Mouse (Mus musculus): ENCODE results near the gene Gm45713.

The Gm45713 gene

DNA sequence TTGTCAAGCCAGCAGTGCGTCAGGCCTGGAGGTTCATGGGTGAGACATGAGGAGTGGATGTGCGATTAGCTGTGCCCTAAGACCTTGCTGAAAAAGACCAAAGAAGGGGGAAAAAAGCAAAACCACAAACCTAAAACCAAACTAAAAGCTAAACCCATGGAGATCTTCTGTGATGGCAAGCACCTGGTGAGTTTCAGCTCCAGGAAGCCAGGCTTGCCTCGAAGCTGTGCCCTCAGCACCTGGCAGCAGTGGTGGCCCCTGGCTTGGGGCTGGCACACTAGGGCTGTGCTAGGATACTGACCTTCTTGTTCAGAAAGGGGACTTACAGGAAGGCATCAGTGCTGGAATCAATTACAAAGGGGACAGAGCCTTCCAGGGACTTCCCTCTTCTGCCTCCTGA lies 5.3 kb upstream of the Gm45713 start:
- H3K27me3 ChIP-seq (ENCODE audit: control insufficient read depth, insufficient read depth, low read length, poor library complexity, severe bottlenecking), result no peaks in the 10 kb centered on the region
- peaks cover 1% of the 10 kb centered on the region for H3K36me3 ChIP-seq (ENCODE audit: control insufficient read depth, insufficient read depth, low read length, poor library complexity, severe bottlenecking)
- DNase-seq (ENCODE audit: low read depth, low spot score), result no peak

DNA sequence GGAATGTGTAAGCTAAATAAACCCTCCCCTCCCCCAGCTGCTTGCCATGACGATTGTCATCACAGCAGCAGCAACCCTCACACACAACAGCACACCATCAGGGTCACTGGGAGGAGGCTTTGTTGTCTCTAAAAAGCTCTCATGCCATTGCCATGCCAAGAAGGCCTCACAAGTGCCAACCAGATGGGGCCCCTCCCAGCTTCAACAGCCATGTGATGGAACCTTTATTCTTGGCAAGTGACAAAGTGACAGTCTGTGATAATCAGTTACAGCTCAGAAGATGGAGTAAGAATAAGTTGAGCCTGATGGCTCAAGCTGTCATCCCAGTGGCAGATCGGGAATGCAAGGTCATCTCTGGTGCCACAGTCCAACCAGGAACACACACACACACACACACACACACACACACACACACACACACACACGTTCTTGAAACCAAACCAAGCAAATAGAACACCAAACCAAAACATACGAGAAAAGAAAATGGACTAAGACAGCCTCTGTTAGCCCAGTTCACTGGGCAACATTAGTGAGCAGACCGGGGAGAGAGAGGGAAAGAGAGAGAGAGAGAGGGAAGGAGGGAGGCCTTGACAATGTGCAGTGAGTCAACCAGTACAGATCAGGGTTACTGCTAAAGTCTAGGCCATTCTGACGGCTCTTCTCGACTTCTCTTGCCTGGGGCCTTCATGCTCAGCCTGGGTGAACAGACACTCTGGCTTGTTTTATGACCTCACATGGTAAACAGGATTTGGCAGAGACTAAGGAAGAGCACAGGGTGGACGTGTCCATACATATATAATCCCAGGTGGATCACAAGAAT lies 4.1 kb upstream of the Gm45713 start:
- Histone ChIP-seq H3K27me3 (ENCODE audit: control insufficient read depth, insufficient read depth, low read length, poor library complexity, severe bottlenecking) (no peaks in the 10 kb centered on the region), H3K36me3 (ENCODE audit: control insufficient read depth, insufficient read depth, low read length, poor library complexity, severe bottlenecking) (peaks cover 1% of the 10 kb centered on the region)
- DNase-seq (ENCODE audit: low read depth, low spot score), result no peak

DNA sequence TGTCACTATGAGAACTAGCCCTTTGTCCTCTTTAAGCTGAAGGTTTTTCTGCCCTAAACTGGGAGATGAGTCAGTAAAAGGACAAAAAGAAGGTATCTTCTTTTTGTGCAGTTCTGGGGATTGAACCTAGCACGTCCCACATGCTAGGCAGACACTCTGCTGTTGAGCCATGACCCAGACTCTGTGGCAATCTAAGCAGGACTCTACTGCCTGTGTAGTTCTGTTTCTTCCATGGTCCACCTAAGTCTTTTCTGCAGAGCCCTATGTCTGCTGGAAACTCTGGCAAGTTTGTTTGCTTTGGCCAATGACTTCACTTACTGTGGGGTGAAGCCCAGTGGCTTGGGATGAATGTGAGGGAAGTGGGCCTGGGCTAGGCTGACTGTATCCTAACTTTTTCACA lies 2.4 kb upstream of the Gm45713 start:
- Histone ChIP-seq H3K27me3 (ENCODE audit: control insufficient read depth, insufficient read depth, low read length, poor library complexity, severe bottlenecking) (no peaks in the 10 kb centered on the region), H3K36me3 (ENCODE audit: control insufficient read depth, insufficient read depth, low read length, poor library complexity, severe bottlenecking) (peaks cover 5% of the 10 kb centered on the region; the same call in 1 of the 2 replicates)
- DNase-seq (ENCODE audit: low read depth, low spot score), result no peak

DNA sequence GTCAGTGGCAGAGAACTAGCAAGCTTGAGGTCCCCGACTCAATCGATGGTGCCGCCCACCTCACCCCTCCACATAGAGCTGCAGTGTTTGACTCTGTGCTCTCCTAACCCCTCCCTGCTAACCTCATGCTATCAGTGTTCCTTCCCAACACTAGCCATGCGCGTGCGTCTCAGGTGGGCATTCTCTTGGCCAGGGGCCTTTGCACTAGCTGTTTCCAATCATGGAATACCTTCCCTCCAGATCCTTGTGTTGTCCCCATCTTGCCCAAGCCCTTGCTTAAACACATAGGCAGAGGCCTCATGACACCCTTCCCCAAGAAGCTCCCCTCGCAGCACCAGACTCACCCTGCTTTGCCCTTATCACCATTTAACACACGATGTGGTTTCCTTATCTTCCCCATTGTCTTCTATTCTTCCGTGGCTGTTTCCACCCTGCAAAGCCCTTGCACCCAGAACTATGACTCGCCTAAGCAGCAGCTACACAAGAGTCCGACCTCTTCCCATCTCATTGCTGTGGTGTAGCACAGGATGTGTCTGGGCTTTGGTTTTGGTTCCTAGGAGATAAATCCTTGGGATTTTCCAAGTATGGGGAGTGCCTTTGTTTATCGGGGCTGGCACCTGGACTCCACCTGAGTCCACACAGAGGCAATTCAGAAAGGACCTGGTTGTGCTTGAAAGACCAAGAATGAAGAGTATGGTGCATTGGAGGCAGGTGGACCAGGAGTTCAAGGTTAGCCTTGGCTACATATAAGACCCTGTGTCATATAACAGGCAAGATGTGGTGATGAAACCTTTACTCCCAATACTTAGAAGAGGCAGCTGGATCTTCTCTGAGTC lies 1.4 kb upstream of the Gm45713 start:
- no peaks in the 10 kb centered on the region for H3K27me3 ChIP-seq (ENCODE audit: control insufficient read depth, insufficient read depth, low read length, poor library complexity, severe bottlenecking)
- no peak for DNase-seq (ENCODE audit: low read depth, low spot score)
- peaks cover 8% of the 10 kb centered on the region; the same call in 1 of the 2 replicates for H3K36me3 ChIP-seq (ENCODE audit: control insufficient read depth, insufficient read depth, low read length, poor library complexity, severe bottlenecking)

DNA sequence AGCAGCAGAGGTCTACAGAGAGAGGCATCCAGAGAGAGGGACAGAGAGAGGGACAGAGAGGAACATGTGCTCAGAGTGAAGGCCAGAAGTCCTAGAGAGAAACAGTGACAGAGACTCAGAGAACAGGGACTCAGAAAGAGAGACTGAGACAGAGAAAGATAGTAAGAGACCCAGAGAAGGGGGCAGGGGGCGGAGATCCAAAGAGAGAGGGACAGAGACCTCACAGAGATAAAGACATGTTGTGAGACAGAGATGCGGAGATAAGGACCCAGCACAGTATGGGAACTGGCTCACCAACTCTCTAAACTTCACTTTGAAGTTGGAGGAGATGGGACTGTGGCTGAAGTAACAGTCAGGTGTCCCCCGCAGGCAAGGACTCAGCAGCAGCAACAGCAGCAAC lies 661 bp downstream of the Gm45713 start:
- DNase-seq (ENCODE audit: low read depth, low spot score), result no peak
- Histone ChIP-seq H3K27me3 (ENCODE audit: control insufficient read depth, insufficient read depth, low read length, poor library complexity, severe bottlenecking) (no peaks in the 10 kb centered on the region), H3K36me3 (ENCODE audit: control insufficient read depth, insufficient read depth, low read length, poor library complexity, severe bottlenecking) (peaks cover 7% of the 10 kb centered on the region; the same call in 1 of the 2 replicates)

DNA sequence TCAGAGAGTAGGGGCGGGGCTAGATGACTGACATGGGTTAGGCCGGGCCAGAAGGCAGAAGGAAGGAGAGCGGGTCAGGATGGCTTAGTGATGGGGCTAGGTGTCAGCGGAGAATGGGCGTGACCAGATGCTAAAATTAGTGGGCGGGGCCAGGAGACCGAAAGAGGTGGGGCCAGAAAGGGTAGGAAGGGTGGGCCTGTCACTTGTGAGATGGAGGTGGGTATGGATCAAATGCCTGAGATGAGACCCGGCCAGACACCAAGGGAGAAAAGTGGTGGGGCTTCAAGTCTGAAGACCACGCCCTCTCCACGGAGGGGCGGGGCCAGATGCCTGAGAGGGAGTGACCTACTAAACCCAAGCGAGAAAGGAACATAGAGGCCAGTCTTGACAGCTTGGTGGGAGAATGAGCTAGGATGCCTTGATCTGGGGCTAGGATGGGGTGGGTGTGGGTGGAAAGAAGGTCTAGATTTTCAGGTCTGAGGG lies 1.4 kb downstream of the Gm45713 start:
- Histone ChIP-seq H3K27me3 (ENCODE audit: control insufficient read depth, insufficient read depth, low read length, poor library complexity, severe bottlenecking) (no peaks in the 10 kb centered on the region), H3K36me3 (ENCODE audit: control insufficient read depth, insufficient read depth, low read length, poor library complexity, severe bottlenecking) (peaks cover 7% of the 10 kb centered on the region; the same call in 1 of the 2 replicates)
- peak; percentile 51 for DNase-seq (ENCODE audit: low read depth, low spot score)

DNA sequence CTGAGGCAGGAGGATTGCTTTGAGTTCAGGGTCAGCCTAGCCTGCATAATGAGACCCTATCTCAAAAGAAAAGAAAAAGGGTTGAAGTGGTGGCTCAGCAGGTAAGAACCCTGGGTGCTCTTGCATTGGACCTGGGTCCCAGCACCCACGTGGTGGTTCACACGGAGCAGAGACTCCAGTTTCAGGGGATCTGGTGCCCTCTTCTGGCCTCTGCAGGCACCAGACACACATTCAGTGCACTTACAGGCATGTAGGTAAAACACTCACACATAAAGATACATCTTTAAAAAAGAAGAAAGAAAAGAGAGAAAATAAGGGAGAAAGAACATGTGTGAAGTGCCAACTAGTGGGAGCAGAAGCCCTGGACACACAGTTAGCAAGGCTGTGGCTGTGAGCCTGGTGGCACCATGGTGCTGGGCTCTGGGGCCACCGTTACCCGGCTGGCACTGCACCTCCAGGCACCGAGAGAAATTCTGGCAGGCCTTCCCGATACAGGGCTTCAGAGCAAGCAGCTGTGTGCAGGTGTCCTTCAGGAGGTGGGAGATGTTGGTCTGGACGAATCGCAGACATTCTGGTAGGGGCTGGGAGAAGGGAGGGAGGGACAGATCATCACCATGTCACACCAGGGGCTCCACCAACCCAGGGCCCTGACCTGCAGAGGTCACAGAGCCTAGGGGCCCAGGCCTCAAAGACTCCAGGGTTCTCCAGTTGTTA lies 2.4 kb downstream of the Gm45713 start:
- no peak for DNase-seq (ENCODE audit: low read depth, low spot score)
- Histone ChIP-seq H3K27me3 (ENCODE audit: control insufficient read depth, insufficient read depth, low read length, poor library complexity, severe bottlenecking) (no peaks in the 10 kb centered on the region), H3K36me3 (ENCODE audit: control insufficient read depth, insufficient read depth, low read length, poor library complexity, severe bottlenecking) (peaks cover 7% of the 10 kb centered on the region; the same call in 1 of the 2 replicates)

DNA sequence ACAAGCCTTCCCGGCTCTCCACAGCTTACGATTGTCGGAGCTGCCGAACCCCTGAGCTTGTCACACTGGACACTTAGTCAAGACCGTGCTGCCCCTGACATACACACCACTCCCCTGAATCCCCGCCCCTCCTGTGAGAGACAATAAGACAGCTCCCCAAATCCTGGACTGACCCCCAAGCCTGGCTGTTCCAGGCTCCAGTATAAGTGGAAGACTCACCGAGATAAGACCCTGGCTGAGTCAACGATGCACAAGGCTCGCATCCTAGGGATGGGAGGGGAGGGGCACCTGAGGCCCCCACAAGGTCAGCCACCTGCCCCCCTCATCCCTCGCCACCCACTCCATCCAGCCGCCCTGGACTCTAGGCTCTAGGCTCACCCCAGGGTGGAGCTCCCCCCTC lies 4.2 kb downstream of the Gm45713 start:
- H3K36me3 ChIP-seq (ENCODE audit: control insufficient read depth, insufficient read depth, low read length, poor library complexity, severe bottlenecking), result peaks cover 7% of the 10 kb centered on the region; the same call in 1 of the 2 replicates
- no peaks in the 10 kb centered on the region for H3K27me3 ChIP-seq (ENCODE audit: control insufficient read depth, insufficient read depth, low read length, poor library complexity, severe bottlenecking)
- DNase-seq (ENCODE audit: low read depth, low spot score), result no peak

DNA sequence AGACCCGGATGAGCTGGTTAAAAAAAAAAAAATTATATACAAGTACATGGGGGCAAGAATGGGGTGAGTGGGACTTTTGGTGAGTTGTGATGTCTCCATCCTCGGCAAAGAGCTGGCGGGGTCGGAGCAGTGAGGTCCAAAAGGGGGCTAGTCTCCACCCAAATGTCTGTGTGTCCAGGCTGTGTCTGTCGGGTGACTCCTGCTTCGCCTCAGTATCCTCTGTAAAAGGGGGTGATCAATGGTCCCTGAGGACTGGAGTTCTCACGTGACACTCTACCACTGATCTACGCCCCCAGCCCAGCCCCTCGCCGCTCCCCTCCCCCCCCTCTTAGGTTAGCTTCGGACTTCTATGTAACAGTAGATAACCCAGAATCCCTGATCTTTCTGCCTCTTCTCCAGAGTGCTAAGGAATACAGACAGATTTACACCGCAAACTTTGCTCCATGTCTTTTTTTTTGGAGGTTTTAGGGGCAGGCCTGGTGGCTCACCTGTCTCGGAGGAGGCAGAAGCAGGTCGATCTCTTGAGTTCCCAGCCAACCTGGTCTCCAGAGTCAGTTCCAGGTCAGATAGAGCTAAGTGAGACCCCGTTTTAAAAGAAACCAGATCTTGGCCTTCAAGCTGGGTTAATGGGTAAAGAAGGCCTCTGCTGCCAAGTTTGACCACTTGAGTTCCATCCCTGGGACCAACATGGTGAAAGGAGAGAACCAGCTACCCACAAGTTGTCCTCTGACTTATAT lies 6.1 kb downstream of the Gm45713 start:
- Histone ChIP-seq H3K27me3 (ENCODE audit: control insufficient read depth, insufficient read depth, low read length, poor library complexity, severe bottlenecking) (no peaks in the 10 kb centered on the region), H3K36me3 (ENCODE audit: control insufficient read depth, insufficient read depth, low read length, poor library complexity, severe bottlenecking) (peaks cover 16% of the 10 kb centered on the region)
- DNase-seq (ENCODE audit: low read depth, low spot score), result no peak

DNA sequence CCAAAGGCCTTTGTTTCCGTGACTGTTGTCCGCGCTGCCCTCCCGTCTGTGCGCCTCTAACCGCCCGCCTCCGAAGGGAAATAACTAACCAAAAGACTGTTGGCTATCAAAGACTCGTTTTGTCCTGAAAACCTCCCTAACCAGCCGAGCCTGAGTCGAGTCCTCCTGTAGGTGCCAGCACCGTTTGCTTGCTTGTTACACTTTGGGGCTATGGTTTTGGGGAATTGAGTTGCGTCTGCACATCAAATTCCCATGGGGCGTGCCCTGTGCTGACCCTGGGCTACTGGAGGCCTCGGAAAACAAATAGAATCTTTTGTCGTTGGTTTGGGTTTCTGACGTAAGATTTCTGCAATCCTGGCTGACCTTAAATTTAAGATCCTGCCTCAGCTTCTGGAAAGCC lies 6.7 kb downstream of the Gm45713 start:
- Histone ChIP-seq H3K36me3 (ENCODE audit: control insufficient read depth, insufficient read depth, low read length, poor library complexity, severe bottlenecking) (peaks cover 16% of the 10 kb centered on the region), H3K27me3 (ENCODE audit: control insufficient read depth, insufficient read depth, low read length, poor library complexity, severe bottlenecking) (no peaks in the 10 kb centered on the region)
- DNase-seq (ENCODE audit: low read depth, low spot score), result no peak

DNA sequence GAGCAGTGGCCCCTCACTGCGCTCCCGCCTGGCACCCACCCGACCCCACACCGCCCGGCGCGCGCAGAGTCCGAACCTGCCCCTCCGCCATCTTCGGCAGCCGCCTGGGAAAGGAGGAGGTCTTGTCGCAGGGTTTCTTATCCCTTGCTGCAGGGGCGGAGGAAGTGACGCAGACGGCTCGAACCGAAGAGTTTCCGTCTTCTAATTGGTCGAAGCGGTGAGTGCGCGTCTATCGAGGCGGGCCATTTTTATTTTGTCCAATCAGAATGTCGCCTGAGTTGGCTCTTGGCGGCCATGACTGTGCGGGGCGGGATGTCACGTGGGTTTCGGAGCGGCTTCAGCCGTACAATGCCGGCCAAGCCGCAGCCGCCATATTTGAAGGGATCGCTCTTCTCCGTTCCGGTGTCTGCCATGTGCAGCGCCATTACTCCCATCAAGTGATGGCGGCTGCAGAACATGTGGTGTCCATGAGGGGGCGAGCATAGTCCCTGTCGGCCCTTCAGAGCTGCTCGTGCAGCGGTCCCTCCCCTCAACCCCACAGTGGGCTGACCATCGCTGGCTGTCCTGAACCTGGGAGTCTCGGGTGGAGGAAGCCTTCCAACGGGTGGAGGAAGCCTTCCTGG lies 7.3 kb downstream of the Gm45713 start, which contains the start of gene Rpl13a:
Rpl13a (minus strand) TSS at position 138 of the 623 bp plus-strand sequence.
- peak; percentile 100 for DNase-seq (ENCODE audit: low read depth, low spot score)
- no peaks in the 10 kb centered on the region for H3K27me3 ChIP-seq (ENCODE audit: control insufficient read depth, insufficient read depth, low read length, poor library complexity, severe bottlenecking)
- peaks cover 15% of the 10 kb centered on the region for H3K36me3 ChIP-seq (ENCODE audit: control insufficient read depth, insufficient read depth, low read length, poor library complexity, severe bottlenecking)

DNA sequence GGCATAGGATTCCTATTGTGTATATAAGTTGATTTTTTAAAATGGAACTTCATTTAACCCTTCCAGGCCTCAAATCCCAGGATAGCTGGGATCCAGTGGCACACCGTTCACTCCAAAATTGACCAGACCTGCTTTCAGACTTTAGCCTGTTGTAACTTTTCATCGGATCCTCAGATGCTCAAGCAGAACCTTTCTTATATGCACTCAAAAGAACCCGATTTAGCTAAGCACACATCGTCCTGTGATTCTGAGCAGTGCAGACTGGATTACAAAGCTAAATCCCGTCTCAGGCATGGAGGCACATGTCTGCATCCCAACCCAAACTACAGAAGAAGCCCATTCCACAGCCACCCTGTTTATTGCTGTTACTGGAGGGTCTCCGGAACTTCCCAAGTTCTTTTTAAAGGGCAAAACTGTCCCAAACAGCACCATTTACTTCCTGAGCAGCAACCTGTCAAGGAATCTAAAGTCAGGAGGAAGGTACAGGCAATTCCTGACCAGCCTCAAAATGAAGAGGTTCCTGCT lies 8.3 kb downstream of the Gm45713 start:
- no peaks in the 10 kb centered on the region for H3K27me3 ChIP-seq (ENCODE audit: control insufficient read depth, insufficient read depth, low read length, poor library complexity, severe bottlenecking)
- peaks cover 10% of the 10 kb centered on the region for H3K36me3 ChIP-seq (ENCODE audit: control insufficient read depth, insufficient read depth, low read length, poor library complexity, severe bottlenecking)
- no peak for DNase-seq (ENCODE audit: low read depth, low spot score)

DNA sequence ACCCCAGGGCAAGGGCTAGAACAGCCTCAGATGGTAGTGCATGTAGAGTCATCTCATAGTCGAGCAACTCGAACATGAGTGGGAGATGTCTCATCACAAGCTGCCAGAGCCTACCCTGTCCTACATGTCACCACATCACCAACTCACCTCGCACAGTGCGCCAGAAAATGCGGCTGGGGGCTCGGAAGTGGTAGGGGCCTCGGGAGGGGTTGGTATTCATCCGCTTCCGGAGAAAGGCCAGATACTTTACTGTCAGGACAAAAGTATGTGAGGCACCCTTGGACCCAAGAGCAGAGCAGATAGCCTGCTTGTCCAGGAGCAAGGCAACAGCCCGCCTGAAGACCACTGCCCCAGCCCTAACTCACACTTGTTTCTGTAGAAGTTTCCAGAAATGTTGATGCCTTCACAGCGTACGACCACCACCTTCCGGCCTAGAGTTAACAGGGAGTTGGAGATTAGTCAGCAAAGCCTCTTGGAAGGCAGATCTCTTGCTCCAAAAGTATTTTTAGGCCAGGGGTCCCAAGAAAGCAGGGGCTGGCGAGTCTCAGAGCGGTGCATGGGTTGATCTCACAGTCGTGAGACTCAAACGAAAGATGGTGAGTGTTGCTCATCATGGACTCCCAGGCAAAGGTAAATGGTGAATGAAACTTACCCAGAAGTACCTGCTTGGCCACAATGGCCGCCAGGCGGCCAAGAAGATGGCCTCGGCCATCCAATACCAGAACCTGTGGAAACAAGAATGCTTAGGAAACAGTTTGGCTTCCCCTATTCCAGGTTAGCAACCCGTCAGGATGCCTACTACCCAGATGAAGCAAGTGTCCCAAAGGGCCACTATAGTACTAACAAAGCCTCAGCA lies 9.0 kb downstream of the Gm45713 start:
- H3K36me3 ChIP-seq (ENCODE audit: control insufficient read depth, insufficient read depth, low read length, poor library complexity, severe bottlenecking), result peaks cover 13% of the 10 kb centered on the region
- no peaks in the 10 kb centered on the region for H3K27me3 ChIP-seq (ENCODE audit: control insufficient read depth, insufficient read depth, low read length, poor library complexity, severe bottlenecking)
- no peak for DNase-seq (ENCODE audit: low read depth, low spot score)

All from splenic B cell, adult 2 months (primary cell).